Mouse (Mus musculus): Measurements from ENCODE around the gene Mospd1. TPM values are rescaled to one million over a fixed set of nuclear protein-coding genes. Genes with fewer than 3 reads are reported as not detected.

Mospd1 gene
- total and polyA plus RNA-seq, 3 experiments = 4.4 to 14.5 (median 7.0) TPM

GRCm38 (mm10) chrX:53337355-53337754 lies 32.9 kb downstream of the Mospd1 start:
- in situ Hi-C loops (cut with MboI; ENCODE audit: low pct_ligation_motif_present, low pct_unique_long_range_greater_than_20kb, low sequenced_read_pairs) (no loop called here), dilution Hi-C loops (cut with MboI; ENCODE audit: extremely low pct_ligation_motif_present, extremely low pct_unique_long_range_greater_than_20kb, low sequenced_read_pairs) (no loop called here)
- Histone ChIP-seq H3K27me3 (replicated peaks) (no peaks in the 10 kb centered on the region), H3K79me2 (replicated peaks; ENCODE audit: control insufficient read depth, extremely low read depth, insufficient read depth, poor library complexity, severe bottlenecking) (no peaks in the 10 kb centered on the region), H3K36me3 (replicated peaks in 1 of 2; ENCODE audit: control insufficient read depth in 1 of 2, insufficient read depth in 1 of 2, low read length in 1 of 2) (no peaks in the 10 kb centered on the region), H3K9ac (ENCODE audit: insufficient read depth, low read depth) (no peak overlapping the region), H3K4me3 (replicated peaks in 1 of 3; ENCODE audit: low read depth in 2 of 3, low read length in 2 of 3, poor library complexity in 1 of 3) (no peak overlapping the region), H3K4me1 (ENCODE audit: control insufficient read depth in 1 of 2, insufficient read depth in 2 of 2) (no peaks in the 10 kb centered on the region), H3K27ac (ENCODE audit: insufficient read depth, low read depth) (no peak overlapping the region), H3K9me3 (replicated peaks; ENCODE audit: low read length) (no peaks in the 10 kb centered on the region), H3K4me2 (ENCODE audit: insufficient read depth, low read depth, poor library complexity, severe bottlenecking) (no peak overlapping the region)
- TF ChIP-seq SMC3 (IDR thresholded peaks at IDR 0.05; ENCODE audit: low read depth, low read length) (peak; percentile 28), ETS1 (conservative IDR thresholded peaks at IDR 0.05; ENCODE audit: low read depth, low read length) (no peak), MYC (IDR thresholded peaks at IDR 0.05; ENCODE audit: low read depth, low read length) (no peak), CTCF (conservative IDR thresholded peaks at IDR 0.05 in 1 of 2, IDR thresholded peaks at IDR 0.05 in 1 of 2; ENCODE audit: low read depth in 2 of 2, low read length in 2 of 2) (peak in 1 of 2 experiments; percentile 37; a peak in 2 of 4 replicates), RAD21 (IDR thresholded peaks at IDR 0.05; ENCODE audit: low read depth, low read length) (peak; percentile 13)
- DNase-seq (ENCODE audit: extremely low read depth) = no peak

DNA sequence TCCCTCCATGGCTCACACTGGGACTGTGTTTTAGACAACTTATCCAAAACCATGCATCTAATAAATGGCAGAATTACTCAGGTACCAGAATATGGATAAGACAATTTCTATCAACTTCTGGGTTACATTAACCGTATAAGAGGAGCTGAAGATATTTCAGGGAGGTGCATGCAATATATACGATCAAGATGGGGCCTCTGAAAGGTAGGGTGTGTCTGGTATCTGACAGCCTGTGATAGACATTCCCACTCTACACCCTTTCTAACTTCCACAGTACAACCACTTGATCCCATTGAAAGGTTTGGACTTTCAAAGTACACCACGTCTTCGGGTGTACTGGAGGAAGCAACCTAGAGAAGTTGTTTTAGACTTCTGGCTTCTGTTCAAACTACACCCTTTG lies 39.9 kb downstream of the Mospd1 start:
- dilution Hi-C loops (cut with MboI; ENCODE audit: extremely low pct_ligation_motif_present, extremely low pct_unique_long_range_greater_than_20kb, low sequenced_read_pairs) (no loop called here), in situ Hi-C loops (cut with MboI; ENCODE audit: low pct_ligation_motif_present, low pct_unique_long_range_greater_than_20kb, low sequenced_read_pairs) (no loop called here)
- Histone ChIP-seq H3K9ac (ENCODE audit: insufficient read depth, low read depth) (no peak overlapping the region), H3K79me2 (replicated peaks; ENCODE audit: control insufficient read depth, extremely low read depth, insufficient read depth, poor library complexity, severe bottlenecking) (no peaks in the 10 kb centered on the region), H3K4me3 (replicated peaks in 1 of 3; ENCODE audit: low read depth in 2 of 3, low read length in 2 of 3, poor library complexity in 1 of 3) (no peak overlapping the region), H3K36me3 (replicated peaks in 1 of 2; ENCODE audit: control insufficient read depth in 1 of 2, insufficient read depth in 1 of 2, low read length in 1 of 2) (no peaks in the 10 kb centered on the region), H3K4me1 (ENCODE audit: control insufficient read depth in 1 of 2, insufficient read depth in 2 of 2) (no peaks in the 10 kb centered on the region), H3K9me3 (replicated peaks; ENCODE audit: low read length) (no peaks in the 10 kb centered on the region), H3K27me3 (replicated peaks) (no peaks in the 10 kb centered on the region), H3K27ac (ENCODE audit: insufficient read depth, low read depth) (no peak overlapping the region), H3K4me2 (ENCODE audit: insufficient read depth, low read depth, poor library complexity, severe bottlenecking) (no peak overlapping the region)
- TF ChIP-seq SMC3 (IDR thresholded peaks at IDR 0.05; ENCODE audit: low read depth, low read length) (no peak), ZNF384 (IDR thresholded peaks at IDR 0.05; ENCODE audit: low read depth, low read length) (no peak), MAX (IDR thresholded peaks at IDR 0.05; ENCODE audit: low read length) (no peak), RCOR1 (conservative IDR thresholded peaks at IDR 0.05; ENCODE audit: low read depth, low read length) (no peak), E2F4 (IDR thresholded peaks at IDR 0.05; ENCODE audit: insufficient replicate concordance, low read depth, low read length) (no peak), ELF1 (IDR thresholded peaks at IDR 0.05; ENCODE audit: low read depth, low read length) (no peak), HCFC1 (IDR thresholded peaks at IDR 0.05; ENCODE audit: low read depth, low read length) (no peak), POLR2AphosphoS2 (IDR thresholded peaks at IDR 0.05; ENCODE audit: low read depth, low read length) (no peak), MYC (IDR thresholded peaks at IDR 0.05; ENCODE audit: low read depth, low read length) (no peak), SIN3A (IDR thresholded peaks at IDR 0.05; ENCODE audit: low read length) (no peak), USF2 (conservative IDR thresholded peaks at IDR 0.05; ENCODE audit: low read depth, low read length) (no peak), MEF2A (IDR thresholded peaks at IDR 0.05; ENCODE audit: borderline replicate concordance, low read depth, low read length) (no peak), MAZ (IDR thresholded peaks at IDR 0.05; ENCODE audit: low read depth, low read length) (no peak), NELFE (IDR thresholded peaks at IDR 0.05; ENCODE audit: low read depth, low read length) (no peak), KAT2A (IDR thresholded peaks at IDR 0.05; ENCODE audit: insufficient replicate concordance, low read length) (no peak), ZC3H11A (IDR thresholded peaks at IDR 0.05; ENCODE audit: low read depth, low read length) (no peak)
- no peak for DNase-seq (ENCODE audit: extremely low read depth)

Measured in CH12.LX (cell line).